Mouse (Mus musculus) adrenal gland, postnatal 36 days (tissue): ENCODE measurements around the gene Lrrc4c. TPM values are rescaled to one million over a fixed set of nuclear protein-coding genes. Genes with fewer than 3 reads are reported as not detected.

Source experiments
- DNase-seq, 2 experiments: peaks; one replicate each; pipeline ENCODE4 v3.0.0; 2021; ENCODE audit warnings: mixed read lengths in 1 of 2
- total RNA-seq, 2 experiments: library from RNA; stranded (reverse); gene quantifications; 2 replicates each; pipeline ENCODE4 v1.2.3; 2021

Lrrc4c gene
- total RNA-seq, 2 experiments from 2014 or later = 1.4 to 2.4 TPM

- no peak for DNase-seq
Observed at GRCm38 (mm10) chr2:96853797-96854196, 535.8 kb downstream of the Lrrc4c start.

- DNase-seq = no peak
Observed at GRCm38 (mm10) chr2:96876062-96876461, 558.1 kb downstream of the Lrrc4c start.

GRCm38 (mm10) chr2:96949531-96949930 is 631.6 kb downstream of the Lrrc4c start:
- DNase-seq = no peak

GRCm38 (mm10) chr2:96999521-96999920 is 681.6 kb downstream of the Lrrc4c start:
- no peak for DNase-seq

GRCm38 (mm10) chr2:97018319-97018718 is 700.4 kb downstream of the Lrrc4c start:
- DNase-seq = no peak

GRCm38 (mm10) chr2:97026991-97027390 is 709.0 kb downstream of the Lrrc4c start:
- DNase-seq = no peak

- DNase-seq = no peak
Observed at GRCm38 (mm10) chr2:97027585-97027984, 709.6 kb downstream of the Lrrc4c start.

- DNase-seq = no peak
Observed at GRCm38 (mm10) chr2:97036401-97036800, 718.4 kb downstream of the Lrrc4c start.

- no peak for DNase-seq
Observed at GRCm38 (mm10) chr2:97037024-97037814, 719.2 kb downstream of the Lrrc4c start.

- no peak for DNase-seq
Observed at GRCm38 (mm10) chr2:97044016-97044415, 726.0 kb downstream of the Lrrc4c start.

GRCm38 (mm10) chr2:97045628-97046027 is 727.7 kb downstream of the Lrrc4c start:
- no peak for DNase-seq

GRCm38 (mm10) chr2:97080156-97080555 is 762.2 kb downstream of the Lrrc4c start:
- no peak for DNase-seq

- DNase-seq = no peak
Observed at GRCm38 (mm10) chr2:97097965-97098364, 780.0 kb downstream of the Lrrc4c start.

GRCm38 (mm10) chr2:97103398-97104162 is 785.6 kb downstream of the Lrrc4c start:
- no peak for DNase-seq

GRCm38 (mm10) chr2:97124246-97124645 is 806.3 kb downstream of the Lrrc4c start:
- no peak for DNase-seq

- no peak for DNase-seq
Observed at GRCm38 (mm10) chr2:97138454-97138853, 820.5 kb downstream of the Lrrc4c start.

GRCm38 (mm10) chr2:97151626-97152194 is 833.7 kb downstream of the Lrrc4c start:
- no peak for DNase-seq

GRCm38 (mm10) chr2:97165745-97166144 is 847.8 kb downstream of the Lrrc4c start:
- no peak for DNase-seq

GRCm38 (mm10) chr2:97178399-97178798 is 860.4 kb downstream of the Lrrc4c start:
- DNase-seq = no peak

GRCm38 (mm10) chr2:97196968-97197606 is 879.1 kb downstream of the Lrrc4c start:
- DNase-seq = no peak

GRCm38 (mm10) chr2:97232966-97233365 is 915.0 kb downstream of the Lrrc4c start:
- DNase-seq = peak in 1 of 2 experiments; percentile 23

GRCm38 (mm10) chr2:97234074-97234473 is 916.1 kb downstream of the Lrrc4c start:
- peak in 1 of 2 experiments; percentile 18 for DNase-seq
